Mouse (Mus musculus) central nervous system, embryonic 18 days (tissue): ENCODE data around the gene C8a. TPM values are rescaled to one million over a fixed set of nuclear protein-coding genes. Genes with fewer than 3 reads are reported as not detected.

Experiments
- polyA plus RNA-seq: library from polyadenylated mRNA; depleted of rRNA; stranded (reverse); fragments of >200 nt; gene quantifications from 2 replicates; pipeline ENCODE4 v1.2.3, GENCODE M21; 2012; rRNA removed

Gene C8a
- polyA plus RNA-seq = 0.01 TPM in 2 replicates

DNA sequence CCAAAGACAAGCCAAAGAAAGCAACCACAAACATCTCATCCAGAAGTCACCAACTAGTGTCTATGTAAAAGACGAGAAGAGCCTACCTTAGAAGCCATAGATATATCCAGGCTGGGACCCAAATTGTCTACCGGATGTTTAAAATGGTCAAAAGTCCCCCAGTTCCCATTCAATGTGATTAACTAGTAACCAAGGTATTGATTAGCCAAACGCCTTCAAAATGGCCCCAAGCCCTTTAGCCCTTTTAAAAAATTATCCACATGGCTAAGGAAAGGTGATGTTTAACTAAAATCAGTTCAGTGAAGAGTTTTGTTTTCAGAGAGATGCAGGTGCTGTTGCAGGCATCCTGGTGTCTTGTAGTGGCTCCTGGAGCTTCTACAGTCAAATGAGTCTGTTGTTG lies at the start of gene C8a:
Gene C8a, minus strand, starts transcription at position 76 of the 400 bp plus-strand sequence.

DNA sequence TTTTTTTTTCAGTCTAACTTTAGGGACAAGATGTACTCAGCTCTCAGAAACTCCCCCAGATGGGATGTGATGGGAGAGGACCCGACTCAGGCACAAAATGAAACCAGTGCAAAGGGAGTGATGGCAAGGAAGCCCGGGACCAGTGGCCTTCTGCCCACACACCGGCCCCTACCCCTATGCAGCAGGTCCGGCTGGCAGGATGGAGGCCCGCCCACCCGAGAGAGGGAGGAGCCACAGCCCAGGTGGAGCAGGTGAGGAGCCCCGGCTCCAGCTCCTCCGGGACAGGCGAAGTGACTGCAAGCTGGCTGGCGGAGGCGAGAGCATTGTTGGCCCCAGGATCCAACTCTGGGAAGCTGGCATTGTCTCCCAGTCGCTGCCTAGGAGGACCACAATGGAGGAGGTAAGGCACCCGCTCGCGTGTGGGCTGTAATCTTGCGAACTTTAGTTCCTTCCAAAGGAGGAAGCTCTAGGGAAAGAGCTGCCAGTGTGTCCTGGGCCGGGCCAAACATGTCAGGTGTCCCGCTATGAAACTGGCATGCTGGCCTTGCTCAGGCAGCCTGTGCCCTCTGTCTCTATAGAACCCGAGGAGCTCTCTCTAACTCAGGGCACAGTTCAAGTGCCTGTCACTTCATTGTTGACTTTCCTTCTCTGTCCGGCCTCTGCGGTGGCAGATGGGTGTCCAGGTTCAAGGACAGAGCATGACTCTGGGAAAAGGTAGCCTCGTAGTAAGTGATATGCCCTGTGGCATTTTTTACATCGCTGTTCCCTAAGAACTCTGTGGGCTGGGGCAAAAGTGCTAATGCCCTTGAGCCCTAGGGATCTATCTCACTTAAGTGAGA lies 37.3 kb upstream of the C8a start, which contains the start of gene Fyb2:
Gene Fyb2, plus strand, starts transcription at position 166 of the 839 bp plus-strand sequence.

DNA sequence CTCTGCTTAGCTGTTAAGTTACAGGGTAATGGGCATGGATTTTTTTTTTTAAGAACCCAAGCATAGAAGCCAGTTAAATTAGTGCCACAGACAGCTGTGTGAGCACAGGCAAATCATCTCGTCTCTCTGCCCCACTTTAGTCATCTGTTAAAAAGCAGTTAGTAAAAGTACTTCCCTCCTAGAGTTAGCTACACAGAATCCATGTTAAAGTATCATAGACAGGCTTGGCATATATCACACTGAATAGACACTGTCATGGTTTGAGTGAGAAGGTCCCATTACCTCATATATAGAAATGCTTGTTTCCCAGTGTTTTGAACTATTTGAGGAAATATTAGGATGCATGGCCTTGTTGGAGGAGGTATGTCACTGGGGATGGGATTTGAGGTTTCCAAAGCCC lies 19.2 kb downstream of the C8a start, which contains the start of gene Gm17662:
Gene Gm17662, plus strand, starts transcription at position 301 of the 400 bp plus-strand sequence.

DNA sequence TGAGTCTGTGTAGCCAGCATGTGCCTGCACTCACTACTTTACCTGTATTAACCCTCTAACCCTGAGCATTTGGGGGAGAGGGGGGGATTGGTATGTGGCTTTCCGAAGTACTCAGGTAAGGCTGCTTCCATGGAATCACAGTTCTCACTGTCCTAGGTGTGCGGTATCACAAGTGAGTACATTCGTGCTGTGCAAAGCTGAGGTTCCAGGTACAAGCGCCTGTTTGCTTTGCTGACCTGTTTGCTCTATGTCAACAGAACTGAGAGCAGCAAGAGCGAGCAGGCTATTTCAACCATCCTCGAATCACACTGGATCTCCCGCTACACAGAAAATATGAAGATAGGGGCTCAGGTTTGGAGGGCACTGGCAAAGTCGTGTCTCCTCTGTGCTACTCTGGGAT lies 110.1 kb downstream of the C8a start, which contains the start of gene C8b:
Gene C8b, plus strand, starts transcription at position 253 of the 400 bp plus-strand sequence.

Other genes starting within 250 kb of the C8a start
- 0.19 and 0.34 TPM in 2 replicates for gene C8b, start 110.1 kb downstream of the C8a start, polyA plus RNA-seq
- gene Gm17662, start 19.1 kb downstream of the C8a start, polyA plus RNA-seq = not detected in 2 replicates
- gene Fyb2, start 37.1 kb upstream of the C8a start, polyA plus RNA-seq = 0.38 and 0.55 TPM in 2 replicates
- gene Prkaa2, start 233.5 kb upstream of the C8a start, polyA plus RNA-seq = 14.0 TPM in 2 replicates